Mouse (Mus musculus) embryonic facial prominence, embryonic 11.5 days (tissue): Measurements from ENCODE around the gene Zfp874a. TPM values are rescaled to one million over a fixed set of nuclear protein-coding genes. Genes with fewer than 3 reads are reported as not detected.

Source experiments
- ATAC-seq: fragments of 200-750 bp; cut with Nextera tagmentation; replicated peaks from 2 replicates; pipeline ENCODE4 v1.8.0; 2017; ENCODE audit warnings: low read depth; ENCODE audit not compliant: insufficient number of reproducible peaks, low FRiP score, low TSS enrichment
- DNase-seq: peaks from one replicate; pipeline ENCODE4 v3.0.0-alpha.2; 2015; ENCODE audit warnings: low spot score
- H3K27ac ChIP-seq: fragments of 300-500 bp; sonication (generic); replicated peaks from 2 replicates; pipeline ENCODE4 v1.5.1; 2014; ENCODE audit warnings: mild to moderate bottlenecking, low read depth, low read length, control low read depth
- H3K27me3 ChIP-seq: fragments of 300-500 bp; sonication (generic); 2 replicates; pipeline ENCODE4 v1.6.1; 2014; ENCODE audit warnings: mild to moderate bottlenecking, low read length, moderate library complexity, mixed read lengths; ENCODE audit not compliant: control insufficient read depth, insufficient read depth
- H3K36me3 ChIP-seq: fragments of 300-500 bp; sonication (generic); replicated peaks from 2 replicates; pipeline ENCODE4 v1.6.1; 2014; ENCODE audit warnings: low read depth, mild to moderate bottlenecking, low read length, moderate library complexity, mixed read lengths; ENCODE audit not compliant: control insufficient read depth, insufficient read depth
- H3K4me1 ChIP-seq: fragments of 300-500 bp; sonication (generic); 2 replicates; pipeline ENCODE4 v1.6.1; 2014; ENCODE audit warnings: low read length, mixed read lengths; ENCODE audit not compliant: control insufficient read depth, insufficient read depth
- H3K4me2 ChIP-seq: fragments of 300-500 bp; sonication (generic); 2 replicates; pipeline ENCODE4 v1.6.1; 2014; ENCODE audit warnings: low read depth, mild to moderate bottlenecking, control low read depth, low read length, moderate library complexity
- H3K4me3 ChIP-seq: fragments of 300-500 bp; sonication (generic); 2 replicates; pipeline ENCODE4 v1.5.1; 2014; ENCODE audit warnings: low read depth, low read length, control low read depth
- H3K9ac ChIP-seq: fragments of 300-500 bp; sonication (generic); replicated peaks from 2 replicates; pipeline ENCODE4 v1.6.1; 2014; ENCODE audit warnings: mild to moderate bottlenecking, control low read depth, low read length
- H3K9me3 ChIP-seq: fragments of 300-500 bp; sonication (generic); replicated peaks from 2 replicates; pipeline ENCODE4 v1.6.1; 2016; ENCODE audit warnings: mild to moderate bottlenecking, low read length, inconsistent platforms, mixed read lengths; ENCODE audit not compliant: control insufficient read depth
- WGBS: fragments of 180-500 bp; shearing (Covaris S2); extraction: QIAGEN DNeasy Blood & Tissue Kit; methylation state at CpG from one replicate; pipeline ENCODE4 v1.1.7; 2014; 5-methylcytosine and 5-hydroxymethylcytosine counted together
- polyA plus RNA-seq: library from polyadenylated mRNA; unstranded; fragments of >200 nt; fragmentation: Nextera tagmentation; extraction: Ambion mirVana; gene quantifications from 2 replicates; pipeline ENCODE4 v1.2.1, GENCODE M21; 2014

Zfp874a gene
- polyA plus RNA-seq = 11.3 and 12.2 TPM in 2 replicates

DNA sequence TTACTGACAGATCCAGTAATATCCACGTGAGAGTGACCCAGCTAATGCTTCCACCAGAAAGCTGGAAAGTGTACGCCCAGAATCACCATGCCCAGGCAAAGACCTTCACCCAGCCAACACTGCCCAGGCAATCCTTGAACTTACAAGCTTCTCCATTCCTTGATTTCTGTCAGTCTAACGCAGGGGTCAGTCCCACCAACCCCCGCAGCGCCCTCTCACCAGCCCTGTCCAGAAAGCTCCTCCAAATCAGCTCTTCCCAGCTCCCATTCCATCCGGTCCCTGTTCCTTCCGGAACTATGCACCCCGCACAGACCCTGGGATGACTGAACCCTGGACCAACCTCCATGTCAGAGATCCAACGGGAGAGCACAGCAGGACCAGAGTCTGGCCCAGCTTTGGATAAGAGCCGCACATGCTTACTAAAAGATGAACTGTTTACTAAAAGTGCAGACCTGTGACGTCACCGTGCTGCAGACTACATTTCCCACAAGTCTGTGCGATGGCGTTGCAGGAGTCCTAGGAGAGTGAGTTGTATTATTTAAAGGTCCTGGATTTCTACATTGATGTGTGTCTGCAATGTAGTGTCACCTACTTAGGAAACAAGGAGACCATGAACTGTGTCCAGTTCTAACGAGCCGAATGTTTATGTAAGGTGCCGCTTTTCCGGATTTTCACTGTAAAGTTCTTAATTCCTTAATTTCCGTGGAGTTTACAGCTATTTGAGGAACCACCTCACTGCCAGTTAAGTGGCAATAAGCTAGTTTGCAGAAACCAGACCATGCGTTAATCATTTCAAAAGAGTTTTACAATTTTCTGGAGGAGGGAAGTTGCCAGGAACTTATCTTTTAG, at the start of gene Zfp874a:
Gene Zfp874a, minus strand, starts transcription at position 453 of the 849 bp plus-strand sequence.
- H3K27me3 ChIP-seq = no peaks in the 10 kb centered on the region
- peak within 1 kb of the TSS; percentile 57 for H3K9ac ChIP-seq
- no peaks in the 10 kb centered on the region for H3K9me3 ChIP-seq
- DNase-seq = peak; percentile 88
- no peaks in the 10 kb centered on the region for H3K36me3 ChIP-seq
- peak within 1 kb of the TSS; percentile 50 for H3K4me3 ChIP-seq
- H3K4me1 ChIP-seq = no peaks in the 10 kb centered on the region
- WGBS = 3% methylated on average over 20 of the region's 20 CpGs
- H3K27ac ChIP-seq = no peak within 1 kb of the TSS
- peak; percentile 94 for ATAC-seq
- peak within 1 kb of the TSS; percentile 64 for H3K4me2 ChIP-seq

DNA sequence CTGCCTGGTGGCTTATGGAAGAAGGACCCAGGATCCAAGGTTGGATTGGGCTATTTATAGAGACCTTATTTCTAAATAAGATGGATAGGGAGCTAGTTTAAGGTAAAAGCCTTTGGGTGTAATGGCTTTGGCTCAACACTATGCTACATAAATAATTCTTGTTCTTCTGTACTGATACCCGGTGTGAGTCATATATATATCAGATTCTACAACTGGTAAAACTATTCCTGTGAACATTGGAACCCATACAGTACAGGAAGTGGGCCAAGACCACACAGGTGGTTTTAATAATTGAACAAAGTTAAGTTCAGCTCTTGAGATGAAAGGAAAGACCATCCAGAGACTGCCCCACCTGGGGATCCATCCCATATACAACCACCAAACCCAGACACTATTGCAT, 49.5 kb upstream of the Zfp874a start:
- H3K4me1 ChIP-seq = no peaks in the 10 kb centered on the region
- no peak overlapping the region for H3K9ac ChIP-seq
- 90% methylated on average over 1 of the region's 1 CpGs for WGBS
- no peak overlapping the region for H3K4me3 ChIP-seq
- no peaks in the 10 kb centered on the region for H3K9me3 ChIP-seq
- H3K36me3 ChIP-seq = no peaks in the 10 kb centered on the region
- ATAC-seq = no peak
- no peak overlapping the region for H3K4me2 ChIP-seq
- H3K27me3 ChIP-seq = no peaks in the 10 kb centered on the region
- no peak for DNase-seq
- no peak overlapping the region for H3K27ac ChIP-seq

DNA sequence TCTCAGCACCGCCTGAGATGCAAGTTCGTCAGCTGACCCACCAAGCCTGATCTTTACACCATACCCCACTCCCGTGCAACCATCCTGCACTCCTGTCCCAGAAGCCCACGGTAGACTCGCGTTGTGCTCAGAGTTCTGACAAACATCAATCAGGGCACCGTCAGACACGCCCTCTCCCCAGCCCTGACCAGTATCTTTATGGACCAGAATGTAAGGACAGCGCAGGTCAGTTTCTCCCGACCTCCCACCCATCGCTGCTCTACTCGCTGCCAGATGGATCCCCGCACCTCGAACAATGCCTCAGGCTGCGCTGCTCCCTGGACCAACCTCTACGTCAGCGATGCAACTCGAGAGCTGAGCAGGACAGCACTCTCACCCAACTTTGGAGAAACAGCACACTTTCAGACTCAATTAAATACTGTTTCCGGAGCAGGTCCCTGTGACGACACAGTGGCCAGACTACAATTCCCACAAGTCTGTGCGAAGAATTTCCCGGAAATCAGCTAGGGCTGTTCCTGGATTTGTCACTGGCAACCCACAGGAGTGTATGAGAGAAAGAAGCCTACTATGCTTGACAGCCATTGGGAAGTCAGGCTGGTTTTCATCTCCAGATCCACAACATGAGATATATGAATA, 48.8 kb upstream of the Zfp874a start, which contains the start of gene Zfp58:
Gene Zfp58, minus strand, starts transcription at position 472 of the 636 bp plus-strand sequence.
- WGBS = under 1% methylated on average over 22 of the region's 22 CpGs
- no peaks in the 10 kb centered on the region for H3K4me1 ChIP-seq
- DNase-seq = peak; percentile 93
- H3K27ac ChIP-seq = no peak within 1 kb of the TSS; the same call in 1 of the 2 replicates
- peak within 1 kb of the TSS; percentile 79 for H3K4me3 ChIP-seq
- H3K9ac ChIP-seq = peak within 1 kb of the TSS; percentile 70
- ATAC-seq = peak; percentile 95
- no peaks in the 10 kb centered on the region for H3K36me3 ChIP-seq
- H3K9me3 ChIP-seq = no peaks in the 10 kb centered on the region
- peak within 1 kb of the TSS; percentile 59 for H3K4me2 ChIP-seq
- H3K27me3 ChIP-seq = no peaks in the 10 kb centered on the region

DNA sequence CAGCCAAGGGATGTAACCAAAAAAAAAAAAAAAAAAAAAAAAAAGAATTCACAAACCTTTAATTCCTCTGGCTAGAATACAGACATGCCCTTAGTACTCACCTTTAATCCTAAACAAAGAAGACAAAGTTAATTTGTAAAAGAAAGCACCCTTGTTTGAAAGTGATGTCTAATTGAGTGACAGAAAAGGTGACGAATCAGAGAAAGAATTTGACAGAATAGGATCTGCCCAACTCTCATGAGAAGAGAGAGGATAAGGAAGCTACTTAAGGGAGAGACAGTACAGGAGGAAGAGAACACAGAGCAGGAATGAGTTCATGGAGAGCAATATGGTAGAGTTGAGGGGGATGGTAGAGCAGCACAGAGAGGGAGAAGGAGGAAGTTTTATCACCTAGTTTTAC, 44.2 kb upstream of the Zfp874a start:
- no peak overlapping the region for H3K27ac ChIP-seq
- no peaks in the 10 kb centered on the region for H3K27me3 ChIP-seq
- H3K4me3 ChIP-seq = no peak overlapping the region
- H3K36me3 ChIP-seq = peaks cover 14% of the 10 kb centered on the region
- WGBS = 93% methylated on average over 1 of the region's 1 CpGs
- no peak for ATAC-seq
- no peak overlapping the region for H3K4me2 ChIP-seq
- no peak overlapping the region for H3K9ac ChIP-seq
- no peaks in the 10 kb centered on the region for H3K4me1 ChIP-seq
- no peaks in the 10 kb centered on the region for H3K9me3 ChIP-seq
- DNase-seq = no peak

DNA sequence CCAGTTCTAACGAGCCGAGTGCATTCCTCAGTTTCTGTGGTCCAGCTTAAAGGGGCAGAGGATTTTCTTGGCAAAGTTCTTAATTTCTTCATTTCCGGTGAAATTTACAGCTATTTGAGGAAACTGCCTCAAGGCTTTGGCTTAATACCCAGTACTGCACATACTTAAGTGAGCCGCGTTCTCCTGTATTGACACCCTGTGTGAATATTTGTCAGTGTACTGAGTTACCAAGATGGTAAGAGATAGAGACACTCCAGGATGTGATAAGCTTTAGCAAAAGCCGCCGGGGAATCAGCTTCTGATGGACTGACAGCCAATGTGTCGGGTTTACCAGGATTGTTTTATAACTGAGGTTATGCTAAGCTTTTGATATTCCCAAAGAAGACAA, 33.0 kb upstream of the Zfp874a start:
- no peak for DNase-seq
- 0 out of 2 replicates have a peak, but pooled peaks have one; percentile 53 for ATAC-seq
- H3K4me3 ChIP-seq = peak overlapping the region; percentile 56

DNA sequence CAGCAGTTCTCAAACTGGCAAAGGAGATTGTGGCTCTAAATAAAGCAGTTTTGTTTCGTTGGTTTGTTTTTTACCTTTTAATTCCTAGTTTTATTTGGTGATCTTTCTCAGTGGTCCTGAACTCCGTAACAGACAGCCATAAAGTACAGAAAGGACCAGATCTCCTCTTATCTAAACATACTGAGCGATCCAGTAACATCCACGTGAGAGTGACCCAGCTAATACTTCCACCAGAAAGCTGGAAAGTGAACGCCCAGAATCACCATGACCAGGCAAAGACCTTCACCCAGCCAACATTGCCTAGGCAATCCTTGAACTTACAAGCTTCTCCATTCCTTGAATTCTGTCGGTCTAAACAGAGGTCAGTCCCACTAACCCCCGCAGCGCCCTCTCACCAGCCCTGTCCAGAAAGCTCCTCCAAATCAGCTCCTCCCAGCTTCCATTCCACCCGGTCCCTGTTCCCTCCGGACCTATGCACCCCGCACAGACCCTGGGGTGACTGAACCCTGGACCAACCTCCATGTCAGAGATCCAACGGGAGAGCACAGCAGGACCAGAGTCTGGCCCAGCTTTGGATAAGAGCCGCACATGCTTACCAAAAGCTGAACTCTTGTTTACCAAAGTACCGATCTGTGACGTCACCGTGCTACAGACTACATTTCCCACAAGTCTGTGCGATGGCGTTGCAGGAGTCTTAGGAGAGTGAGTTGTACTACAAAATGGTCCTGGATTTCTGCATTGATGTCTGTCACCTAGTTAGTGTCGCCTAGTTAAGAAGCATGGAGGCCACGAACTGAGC, 32.4 kb upstream of the Zfp874a start, which contains the start of gene Zfp874b:
Gene Zfp874b, minus strand, starts transcription at position 634 of the 799 bp plus-strand sequence.
- peak within 1 kb of the TSS; percentile 51 for H3K4me2 ChIP-seq
- peak; percentile 91 for ATAC-seq
- WGBS = 6% methylated on average over 20 of the region's 20 CpGs
- H3K4me1 ChIP-seq = no peaks in the 10 kb centered on the region
- no peak within 1 kb of the TSS for H3K27ac ChIP-seq
- H3K36me3 ChIP-seq = no peaks in the 10 kb centered on the region
- no peaks in the 10 kb centered on the region for H3K9me3 ChIP-seq
- H3K27me3 ChIP-seq = no peaks in the 10 kb centered on the region
- H3K4me3 ChIP-seq = peak within 1 kb of the TSS; percentile 56
- peak within 1 kb of the TSS; percentile 53 for H3K9ac ChIP-seq
- peak; percentile 90 for DNase-seq

More for the DNA sequence above, 33.0 kb upstream of the Zfp874a start:
- Histone ChIP-seq H3K9ac (peak overlapping the region; percentile 43; the same call in 1 of the 2 replicates), H3K27ac (no peak overlapping the region), H3K36me3 (no peaks in the 10 kb centered on the region), H3K27me3 (no peaks in the 10 kb centered on the region), H3K4me2 (peak overlapping the region; percentile 51), H3K4me1 (no peaks in the 10 kb centered on the region), H3K9me3 (no peaks in the 10 kb centered on the region)
- WGBS = 36% methylated on average over 8 of the region's 8 CpGs

DNA sequence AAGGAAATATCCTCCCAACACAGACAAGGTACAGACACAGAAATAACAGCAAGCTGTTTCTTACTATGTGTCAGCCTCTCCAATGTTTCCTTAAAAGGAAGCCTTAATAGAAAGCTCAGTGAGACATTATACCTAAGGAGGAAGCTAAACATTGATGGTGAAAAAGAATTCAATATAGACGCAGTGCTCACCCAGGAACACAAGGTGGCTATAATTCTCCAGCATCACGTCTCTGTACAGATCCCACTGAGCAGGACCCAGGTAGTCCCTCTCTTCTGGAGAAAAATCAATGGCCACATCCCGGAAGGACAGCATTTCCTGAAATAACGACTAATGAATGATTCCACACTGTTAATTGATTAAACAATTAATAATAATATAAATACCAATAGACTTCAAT, 30.1 kb upstream of the Zfp874a start:
- no peak for DNase-seq
- Histone ChIP-seq H3K27ac (no peak overlapping the region), H3K27me3 (no peaks in the 10 kb centered on the region), H3K4me1 (no peaks in the 10 kb centered on the region), H3K4me2 (no peak overlapping the region), H3K9ac (no peak overlapping the region), H3K9me3 (no peaks in the 10 kb centered on the region), H3K4me3 (no peak overlapping the region), H3K36me3 (no peaks in the 10 kb centered on the region)
- ATAC-seq = no peak
- 72% methylated on average over 4 of the region's 4 CpGs for WGBS
